Mouse (Mus musculus) hindbrain, embryonic 11.5 days (tissue): ENCODE data around the gene Coro6. TPM values are rescaled to one million over a fixed set of nuclear protein-coding genes. Genes with fewer than 3 reads are reported as not detected.

Experiments
- ATAC-seq: fragments of 200-750 bp; cut with Nextera tagmentation; 2 replicates; pipeline ENCODE4 v1.8.0; 2017; ENCODE audit warnings: mild to moderate bottlenecking, moderate TSS enrichment, moderate library complexity; ENCODE audit not compliant: low FRiP score
- DNase-seq: peaks from one replicate; pipeline ENCODE4 v3.0.0-alpha.2; 2015; ENCODE audit warnings: low spot score
- H3K27ac ChIP-seq: fragments of 300-500 bp; sonication (generic); 2 replicates; pipeline ENCODE4 v1.5.1; 2014; ENCODE audit warnings: mild to moderate bottlenecking, low read depth, low read length
- H3K27me3 ChIP-seq: fragments of 300-500 bp; sonication (generic); 2 replicates; pipeline ENCODE4 v1.6.1; 2014; ENCODE audit warnings: mild to moderate bottlenecking, low read length, moderate library complexity, mixed read lengths; ENCODE audit not compliant: control insufficient read depth, insufficient read depth
- H3K36me3 ChIP-seq: fragments of 300-500 bp; sonication (generic); 2 replicates; pipeline ENCODE4 v1.6.1; 2014; ENCODE audit warnings: mild to moderate bottlenecking, low read length, moderate library complexity, mixed read lengths; ENCODE audit not compliant: control insufficient read depth, insufficient read depth
- H3K4me1 ChIP-seq: fragments of 300-500 bp; sonication (generic); replicated peaks from 2 replicates; pipeline ENCODE4 v1.6.1; 2014; ENCODE audit warnings: low read length, mixed read lengths; ENCODE audit not compliant: control insufficient read depth, insufficient read depth
- H3K4me2 ChIP-seq: fragments of 300-500 bp; sonication (generic); replicated peaks from 2 replicates; pipeline ENCODE4 v1.6.1; 2014; ENCODE audit warnings: mild to moderate bottlenecking, low read depth, low read length
- H3K4me3 ChIP-seq: fragments of 300-500 bp; sonication (generic); 2 replicates; pipeline ENCODE4 v1.5.1; 2014; ENCODE audit warnings: low read depth, low read length
- H3K9ac ChIP-seq: fragments of 300-500 bp; sonication (generic); 2 replicates; pipeline ENCODE4 v1.6.1; 2014; ENCODE audit warnings: low read depth, low read length
- H3K9me3 ChIP-seq: fragments of 300-500 bp; sonication (generic); 2 replicates; pipeline ENCODE4 v1.6.1; 2016; ENCODE audit warnings: low read length; ENCODE audit not compliant: control insufficient read depth
- WGBS: fragments of 180-500 bp; shearing (Covaris S2); extraction: QIAGEN DNeasy Blood & Tissue Kit; methylation state at CpG from one replicate; pipeline ENCODE4 v1.1.7; 2014; 5-methylcytosine and 5-hydroxymethylcytosine counted together
- polyA plus RNA-seq: library from polyadenylated mRNA; unstranded; fragments of >200 nt; fragmentation: Nextera tagmentation; extraction: Ambion mirVana; gene quantifications from 2 replicates; pipeline ENCODE4 v1.2.1, GENCODE M21; 2014

The Coro6 gene
- polyA plus RNA-seq = 0.14 and 0.22 TPM in 2 replicates

DNA sequence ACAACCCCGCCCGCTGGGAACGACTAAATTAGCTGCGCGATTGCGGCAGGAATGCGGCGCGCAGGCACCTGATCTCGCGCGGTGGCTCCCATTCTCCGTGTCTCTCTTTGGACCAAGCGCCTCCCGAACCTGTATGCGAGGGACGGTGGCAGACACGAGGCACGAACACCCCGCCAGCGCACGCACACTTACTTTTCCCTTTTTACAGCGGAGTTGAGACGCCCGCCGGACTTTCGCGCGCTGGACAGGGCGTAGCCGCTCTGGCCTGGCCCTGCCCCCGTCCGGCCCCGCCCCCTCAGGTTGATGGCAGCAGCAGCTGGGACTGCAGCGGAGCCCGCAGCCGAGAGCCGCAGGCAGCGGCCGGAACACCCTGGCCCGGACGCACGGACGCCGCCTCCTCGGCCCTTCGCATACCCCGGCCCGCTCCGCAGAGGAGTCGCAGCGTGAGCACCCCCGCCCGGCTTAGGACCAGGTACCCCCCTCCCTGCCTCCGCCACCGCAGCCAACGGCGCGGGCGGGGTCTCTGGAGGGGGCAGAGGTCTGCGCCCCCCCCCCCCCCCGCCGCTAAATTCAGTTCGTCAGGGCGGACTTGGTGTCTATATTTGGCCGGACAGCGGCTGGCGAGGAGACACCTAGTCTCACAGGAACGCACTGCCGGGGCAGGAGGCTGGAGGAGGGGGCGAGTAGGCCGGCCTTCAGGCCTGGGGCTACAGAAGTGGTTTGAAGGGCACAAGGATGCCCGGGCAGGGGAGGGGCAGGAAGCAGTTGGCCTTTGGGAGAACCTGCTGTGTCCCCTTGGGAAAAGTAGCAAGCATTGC is at the start of gene Coro6:
Gene Coro6, plus strand, starts transcription at position 129 of the 818 bp plus-strand sequence.
- DNase-seq (peak; percentile 76), ATAC-seq (peak; percentile 63; the same call in 1 of the 2 replicates)
- no peaks in the 10 kb centered on the region for H3K36me3 ChIP-seq
- H3K4me3 ChIP-seq = peak within 1 kb of the TSS; percentile 36
- H3K4me2 ChIP-seq = peak within 1 kb of the TSS; percentile 87
- H3K9ac ChIP-seq = peak within 1 kb of the TSS; percentile 29; the same call in 1 of the 2 replicates
- peaks cover 31% of the 10 kb centered on the region for H3K27me3 ChIP-seq
- H3K9me3 ChIP-seq = no peaks in the 10 kb centered on the region
- WGBS = under 1% methylated on average over 57 of the region's 73 CpGs
- H3K27ac ChIP-seq = no peak within 1 kb of the TSS
- peaks cover 2% of the 10 kb centered on the region; the same call in 1 of the 2 replicates for H3K4me1 ChIP-seq

DNA sequence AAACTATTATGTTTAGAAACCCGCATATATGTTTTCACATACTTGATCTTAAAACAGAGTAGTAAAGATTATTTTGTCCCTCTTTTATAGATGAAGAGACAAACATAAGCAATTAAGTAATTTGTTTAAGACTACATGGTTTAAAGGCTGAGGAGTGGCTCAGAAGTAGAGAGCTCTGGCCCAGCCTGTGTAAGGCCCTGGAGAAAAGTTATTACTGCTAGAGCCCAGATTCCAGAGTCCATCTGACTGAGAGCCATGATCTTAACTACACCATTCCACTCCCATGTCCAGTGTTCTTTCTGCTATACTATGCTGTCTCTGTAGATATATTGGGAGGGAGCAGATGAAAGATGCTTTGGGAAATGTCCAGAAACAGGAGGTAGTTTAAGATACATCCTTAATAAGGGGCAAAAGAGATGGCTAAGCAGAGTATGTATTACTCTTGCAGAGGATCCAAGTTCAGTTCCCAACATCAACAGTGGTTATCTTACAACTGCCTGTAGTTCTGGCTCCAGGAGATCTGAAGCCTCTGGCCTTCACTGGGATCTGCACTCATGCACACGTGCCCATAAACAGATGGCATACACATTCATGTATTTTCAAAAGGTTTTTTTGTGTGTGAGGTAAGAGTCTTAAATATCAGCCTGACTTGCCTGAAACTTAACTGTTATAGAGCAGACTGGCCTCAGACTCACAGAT is 47.9 kb upstream of the Coro6 start:
- H3K27ac ChIP-seq = no peak overlapping the region
- 88% methylated on average over 2 of the region's 2 CpGs for WGBS
- H3K4me2 ChIP-seq = no peak overlapping the region
- ATAC-seq (no peak), DNase-seq (no peak)
- no peak overlapping the region for H3K9ac ChIP-seq
- no peaks in the 10 kb centered on the region for H3K27me3 ChIP-seq
- no peaks in the 10 kb centered on the region for H3K9me3 ChIP-seq
- no peaks in the 10 kb centered on the region for H3K36me3 ChIP-seq
- no peak overlapping the region for H3K4me3 ChIP-seq
- no peaks in the 10 kb centered on the region for H3K4me1 ChIP-seq

DNA sequence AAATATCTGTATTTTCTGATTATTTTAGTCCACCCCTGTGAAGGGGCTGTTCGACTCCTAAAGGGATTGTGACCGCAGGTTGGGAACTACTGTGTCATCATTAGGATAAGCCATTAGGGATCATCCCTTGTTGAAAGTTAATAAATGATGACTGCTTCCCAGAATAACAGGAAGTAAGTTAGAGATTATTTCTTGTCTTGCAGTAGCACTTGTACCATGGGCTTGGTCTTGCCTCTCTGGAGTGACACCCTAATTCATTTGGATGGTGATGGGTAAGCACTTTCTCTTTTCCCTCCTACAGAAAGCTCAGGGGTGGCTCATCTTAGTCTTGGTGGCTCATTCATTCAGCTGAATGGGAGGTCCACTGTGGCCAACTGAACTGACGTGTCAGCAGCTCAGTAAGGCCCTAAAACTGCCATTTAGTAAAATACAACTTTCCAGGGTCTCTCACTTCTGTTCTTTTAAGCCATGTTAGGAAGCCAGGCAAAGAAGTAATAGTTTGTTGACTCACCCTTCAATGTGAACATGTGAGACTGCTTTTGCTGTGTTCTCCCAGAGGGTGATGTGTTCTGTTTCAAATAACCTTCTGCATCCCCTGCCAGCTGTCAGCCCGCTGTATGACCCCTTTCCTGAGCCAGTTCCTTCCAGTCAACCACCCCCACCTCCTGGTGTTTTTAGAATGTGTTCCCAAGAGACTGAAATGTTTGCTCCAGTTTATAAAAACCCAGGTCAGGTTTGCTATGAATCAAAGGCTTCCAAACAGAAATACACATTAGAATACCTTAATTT is 45.8 kb upstream of the Coro6 start:
- no peaks in the 10 kb centered on the region for H3K4me1 ChIP-seq
- H3K9me3 ChIP-seq = no peaks in the 10 kb centered on the region
- H3K27ac ChIP-seq = no peak overlapping the region
- no peaks in the 10 kb centered on the region for H3K36me3 ChIP-seq
- no peak overlapping the region for H3K4me2 ChIP-seq
- DNase-seq (peak; percentile 1), ATAC-seq (no peak)
- 66% methylated on average over 4 of the region's 4 CpGs for WGBS
- H3K4me3 ChIP-seq = no peak overlapping the region
- no peak overlapping the region for H3K9ac ChIP-seq
- no peaks in the 10 kb centered on the region for H3K27me3 ChIP-seq

DNA sequence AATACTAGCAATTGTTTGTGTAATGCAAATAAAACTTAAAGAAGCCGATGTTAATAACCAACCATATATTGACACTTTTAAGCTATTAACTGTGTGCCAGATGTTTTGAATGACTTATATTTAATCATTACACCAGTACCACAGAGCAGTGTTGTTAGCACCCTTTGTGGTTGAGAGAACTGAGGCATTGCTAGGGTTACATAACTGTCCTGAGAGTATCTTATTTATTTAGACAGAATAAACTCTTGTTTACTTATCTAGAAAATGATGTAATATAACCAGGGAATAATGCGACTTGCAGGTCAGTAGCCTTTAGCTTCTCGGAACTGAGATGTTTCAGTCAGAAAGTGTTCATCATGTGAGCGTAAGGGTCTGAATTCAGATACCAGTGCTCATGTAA is 44.2 kb upstream of the Coro6 start:
- 97% methylated on average over 4 of the region's 4 CpGs for WGBS
- no peak overlapping the region for H3K4me2 ChIP-seq
- no peak overlapping the region for H3K4me3 ChIP-seq
- ATAC-seq = no peak
- no peak overlapping the region for H3K27ac ChIP-seq
- no peaks in the 10 kb centered on the region for H3K4me1 ChIP-seq
- H3K27me3 ChIP-seq = no peaks in the 10 kb centered on the region
- no peak for DNase-seq
- no peak overlapping the region for H3K9ac ChIP-seq
- H3K9me3 ChIP-seq = no peaks in the 10 kb centered on the region
- no peaks in the 10 kb centered on the region for H3K36me3 ChIP-seq

DNA sequence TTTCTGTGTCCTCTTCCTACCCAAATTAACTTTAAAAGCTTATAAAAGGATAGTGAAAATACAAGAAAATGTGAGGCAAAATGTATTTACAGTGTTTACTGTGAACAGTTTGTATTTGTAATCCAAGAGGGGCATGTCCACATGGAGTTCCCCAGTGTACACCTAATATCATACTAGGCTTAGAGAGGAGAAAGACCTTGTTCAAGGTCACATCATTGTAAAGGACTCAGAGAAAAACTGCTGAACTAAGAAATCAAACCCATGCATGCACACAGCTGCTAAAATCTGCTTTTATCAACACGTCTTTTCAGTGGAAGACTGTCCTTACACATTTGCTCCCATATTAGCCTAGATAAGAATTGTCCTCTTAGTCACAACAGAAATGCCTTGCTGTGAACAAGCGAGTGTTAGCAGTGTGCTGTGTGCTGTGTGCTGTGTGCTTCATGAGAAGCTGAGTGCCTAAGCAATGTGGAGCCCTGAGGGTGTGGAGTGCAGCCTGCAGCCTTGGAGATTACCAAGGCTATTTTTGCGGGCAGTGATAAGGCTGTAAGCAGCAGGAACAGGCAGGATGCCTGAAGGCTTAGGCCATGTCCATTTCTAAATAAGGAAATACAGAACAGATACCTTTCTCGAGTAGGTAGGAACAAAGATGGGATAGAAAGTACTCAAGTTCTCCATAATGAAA is 38.9 kb upstream of the Coro6 start:
- no peak overlapping the region for H3K9ac ChIP-seq
- H3K27me3 ChIP-seq = no peaks in the 10 kb centered on the region
- H3K4me1 ChIP-seq = no peaks in the 10 kb centered on the region
- no peaks in the 10 kb centered on the region for H3K36me3 ChIP-seq
- H3K4me2 ChIP-seq = no peak overlapping the region
- no peak overlapping the region for H3K4me3 ChIP-seq
- DNase-seq (no peak), ATAC-seq (no peak)
- H3K9me3 ChIP-seq = no peaks in the 10 kb centered on the region
- WGBS = 84% methylated on average over 4 of the region's 4 CpGs
- no peak overlapping the region for H3K27ac ChIP-seq

DNA sequence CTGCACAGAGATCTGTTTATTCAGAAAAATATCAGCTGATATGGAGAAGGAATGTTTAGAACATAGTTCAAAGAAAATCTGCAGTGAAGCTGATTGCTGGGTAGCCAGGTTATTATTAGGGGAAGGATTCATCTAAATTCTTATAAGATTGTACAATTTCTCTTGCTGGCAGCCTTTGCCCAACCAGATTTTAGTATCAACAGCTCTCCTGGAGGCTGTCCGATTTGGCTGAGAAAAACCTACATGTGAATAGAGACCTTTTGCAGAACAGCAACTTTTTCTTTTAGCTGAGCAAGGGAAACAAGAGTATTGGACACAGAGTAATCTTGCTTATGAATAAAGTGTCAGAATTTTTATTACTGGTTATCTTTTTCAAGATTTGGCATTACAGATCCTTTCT is 33.8 kb upstream of the Coro6 start:
- DNase-seq (no peak), ATAC-seq (no peak)
- Histone ChIP-seq H3K9ac (no peak overlapping the region), H3K9me3 (no peaks in the 10 kb centered on the region), H3K27ac (no peak overlapping the region), H3K27me3 (no peaks in the 10 kb centered on the region), H3K36me3 (no peaks in the 10 kb centered on the region), H3K4me2 (no peak overlapping the region), H3K4me1 (no peaks in the 10 kb centered on the region), H3K4me3 (no peak overlapping the region)
- 94% methylated on average over 1 of the region's 1 CpGs for WGBS

DNA sequence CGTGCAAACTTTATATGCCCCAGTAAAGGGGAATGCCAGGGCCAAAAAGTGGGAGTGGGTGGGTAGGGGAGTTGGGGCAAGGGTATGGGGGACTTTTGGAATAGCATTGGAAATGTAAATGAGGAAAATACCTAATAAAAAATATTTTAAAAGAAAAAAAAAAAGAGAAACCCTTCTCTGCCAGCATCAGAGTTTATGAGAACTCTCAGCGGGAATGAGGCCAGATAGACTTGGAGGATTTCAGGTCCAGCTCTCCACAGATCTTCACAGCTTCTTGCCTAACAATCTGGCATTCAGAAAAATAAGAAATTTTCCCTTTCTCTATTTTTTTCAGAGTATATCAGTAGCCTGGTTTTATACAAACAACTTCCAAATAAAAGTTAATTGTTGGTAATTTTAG is 25.2 kb upstream of the Coro6 start:
- no peak overlapping the region for H3K4me2 ChIP-seq
- no peak overlapping the region for H3K4me3 ChIP-seq
- no peaks in the 10 kb centered on the region for H3K27me3 ChIP-seq
- H3K27ac ChIP-seq = no peak overlapping the region
- H3K9ac ChIP-seq = no peak overlapping the region
- H3K4me1 ChIP-seq = no peaks in the 10 kb centered on the region
- no peaks in the 10 kb centered on the region for H3K9me3 ChIP-seq
- WGBS = 92% methylated on average over 2 of the region's 2 CpGs
- DNase-seq = no peak
- no peak for ATAC-seq
- no peaks in the 10 kb centered on the region for H3K36me3 ChIP-seq

DNA sequence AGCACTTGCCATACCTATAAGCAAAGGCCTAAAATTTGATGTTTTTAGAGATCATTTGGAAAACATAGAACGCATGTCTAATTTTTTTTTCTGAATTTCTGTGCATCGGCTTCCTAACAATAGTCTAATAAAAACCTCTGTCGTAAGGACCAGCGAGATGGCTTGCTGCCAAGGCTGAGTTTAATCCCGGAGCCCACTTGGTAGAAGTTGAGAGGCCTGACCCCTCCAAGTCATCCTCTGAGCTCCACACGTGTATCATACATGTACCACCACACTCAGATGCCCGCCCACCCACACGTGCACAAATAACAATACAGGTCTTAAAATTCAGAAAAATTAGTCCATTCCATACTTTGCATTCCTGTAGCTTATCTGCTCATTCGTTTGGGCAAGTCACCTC is 22.1 kb upstream of the Coro6 start:
- Histone ChIP-seq H3K27me3 (no peaks in the 10 kb centered on the region), H3K36me3 (no peaks in the 10 kb centered on the region), H3K9ac (no peak overlapping the region), H3K4me2 (no peak overlapping the region), H3K4me1 (no peaks in the 10 kb centered on the region), H3K4me3 (no peak overlapping the region), H3K27ac (no peak overlapping the region), H3K9me3 (no peaks in the 10 kb centered on the region)
- 93% methylated on average over 9 of the region's 9 CpGs for WGBS
- no peak for ATAC-seq
- DNase-seq = no peak
